Mouse (Mus musculus): Measurements from ENCODE around the gene Bank1.

DNA sequence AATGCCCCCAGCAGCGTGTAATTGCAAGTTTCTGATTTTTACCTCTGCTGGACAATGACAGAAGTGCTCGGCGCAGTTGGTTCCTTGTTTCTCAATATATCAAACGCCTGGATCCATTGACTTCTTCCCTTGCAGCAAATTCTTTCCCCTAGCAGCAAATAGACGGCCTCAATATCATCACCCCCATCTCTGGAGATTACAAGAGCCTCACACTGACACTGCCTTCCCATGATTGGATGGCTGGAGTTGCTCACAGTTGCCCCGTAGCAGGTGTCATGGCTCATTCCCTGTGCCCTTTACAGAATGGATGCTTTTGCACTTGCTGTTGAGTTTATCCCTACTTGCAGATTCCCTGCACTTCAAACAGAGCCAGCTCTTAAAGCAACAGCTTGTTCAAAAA is 3.3 kb upstream of the Bank1 start:
- TF ChIP-seq POLR2A (IDR thresholded peaks at IDR 0.05; ENCODE audit: low read depth, low read length) (no peak), CTCF (IDR thresholded peaks at IDR 0.05; ENCODE audit: extremely low read depth, insufficient read length, insufficient replicate concordance, low read depth, low read length) (no peak)
